Mouse (Mus musculus) stomach, postnatal 0 days (tissue): ENCODE results near the gene Dohh. TPM values are rescaled to one million over a fixed set of nuclear protein-coding genes. Genes with fewer than 3 reads are reported as not detected.

Experiments used
- ATAC-seq: fragments of 200-750 bp; cut with Nextera tagmentation; 2 replicates; pipeline ENCODE4 v1.8.0; 2017; ENCODE audit not compliant: low FRiP score, low TSS enrichment
- DNase-seq: peaks from one replicate; pipeline ENCODE4 v3.0.0-alpha.2; 2016; ENCODE audit warnings: low spot score
- H3K27ac ChIP-seq: fragments of 300-500 bp; sonication (generic); replicated peaks from 2 replicates; pipeline ENCODE4 v1.5.1; 2014; ENCODE audit warnings: mild to moderate bottlenecking, control low read depth
- H3K27me3 ChIP-seq: fragments of 300-500 bp; sonication (generic); 2 replicates; pipeline ENCODE4 v1.6.1; 2014; ENCODE audit warnings: low read length; ENCODE audit not compliant: control insufficient read depth, insufficient read depth
- H3K36me3 ChIP-seq: fragments of 300-500 bp; sonication (generic); 2 replicates; pipeline ENCODE4 v1.6.1; 2014; ENCODE audit warnings: low read length, mixed read lengths; ENCODE audit not compliant: control insufficient read depth, insufficient read depth
- H3K4me1 ChIP-seq: fragments of 300-500 bp; sonication (generic); replicated peaks from 2 replicates; pipeline ENCODE4 v1.6.1; 2014; ENCODE audit warnings: antibody characterized with exemption; ENCODE audit not compliant: control insufficient read depth, insufficient read depth
- H3K4me2 ChIP-seq: fragments of 300-500 bp; sonication (generic); replicated peaks from 2 replicates; pipeline ENCODE4 v1.6.1; 2014; ENCODE audit warnings: low read depth, mild to moderate bottlenecking, control low read depth, moderate library complexity
- H3K4me3 ChIP-seq: fragments of 300-500 bp; sonication (generic); 2 replicates; pipeline ENCODE4 v1.5.1; 2014; ENCODE audit warnings: low read depth, low read length, control low read depth
- H3K9ac ChIP-seq: fragments of 300-500 bp; sonication (generic); 2 replicates; pipeline ENCODE4 v1.6.1; 2014; ENCODE audit warnings: mild to moderate bottlenecking, low read length, control low read depth, mixed read lengths
- H3K9me3 ChIP-seq: fragments of 300-500 bp; sonication (generic); 2 replicates; pipeline ENCODE4 v1.6.1; 2016; ENCODE audit warnings: low read length; ENCODE audit not compliant: control insufficient read depth
- CTCF ChIP-seq: IDR thresholded peaks from 2 replicates; pipeline ENCODE4 v1.5.1; 2016; ENCODE audit warnings: antibody characterized with exemption, low read depth, mild to moderate bottlenecking, moderate library complexity
- EP300 ChIP-seq: optimal IDR thresholded peaks from 2 replicates; pipeline ENCODE3; 2016; ENCODE audit warnings: antibody characterized with exemption
- WGBS: fragments of 180-500 bp; shearing (Covaris S2); extraction: QIAGEN DNeasy Blood & Tissue Kit; methylation state at CpG from one replicate; pipeline ENCODE4 v1.1.7; 2014; 5-methylcytosine and 5-hydroxymethylcytosine counted together
- polyA plus RNA-seq: library from polyadenylated mRNA; unstranded; fragments of >200 nt; fragmentation: Nextera tagmentation; extraction: Ambion mirVana; gene quantifications from 2 replicates; pipeline ENCODE4 v1.2.1, GENCODE M21; 2015

Dohh gene
- polyA plus RNA-seq, 1 experiment from 2014 or later = 59.4 TPM

- H3K27me3 ChIP-seq = no peaks in the 10 kb centered on the region
- peak; percentile 78 for TF ChIP-seq CTCF
- no peak for TF ChIP-seq EP300
- 51% methylated on average over 13 of the region's 13 CpGs for WGBS
- H3K4me3 ChIP-seq = no peak overlapping the region
- no peak overlapping the region for H3K4me2 ChIP-seq
- H3K36me3 ChIP-seq = peaks cover 31% of the 10 kb centered on the region
- H3K9ac ChIP-seq = no peak overlapping the region
- DNase-seq (peak; percentile 76), ATAC-seq (no peak)
- no peaks in the 10 kb centered on the region for H3K9me3 ChIP-seq
- peaks cover 12% of the 10 kb centered on the region for H3K4me1 ChIP-seq
- H3K27ac ChIP-seq = no peak overlapping the region
Measured at GRCm38 (mm10) chr10:81405588-81406201, 21.5 kb downstream of the Dohh start.

- no peak for TF ChIP-seq CTCF
- no peak for TF ChIP-seq EP300
- no peak overlapping the region for H3K9ac ChIP-seq
- H3K27me3 ChIP-seq = no peaks in the 10 kb centered on the region
- peaks cover 31% of the 10 kb centered on the region for H3K36me3 ChIP-seq
- no peaks in the 10 kb centered on the region for H3K9me3 ChIP-seq
- H3K27ac ChIP-seq = no peak overlapping the region
- no peak for ATAC-seq
- H3K4me2 ChIP-seq = peak overlapping the region; percentile 30; the same call in 1 of the 2 replicates
- H3K4me3 ChIP-seq = no peak overlapping the region
- H3K4me1 ChIP-seq = peaks cover 15% of the 10 kb centered on the region
- WGBS = 54% methylated on average over 23 of the region's 24 CpGs
- DNase-seq = no peak
Measured at GRCm38 (mm10) chr10:81406504-81407440, 22.5 kb downstream of the Dohh start.

DNA sequence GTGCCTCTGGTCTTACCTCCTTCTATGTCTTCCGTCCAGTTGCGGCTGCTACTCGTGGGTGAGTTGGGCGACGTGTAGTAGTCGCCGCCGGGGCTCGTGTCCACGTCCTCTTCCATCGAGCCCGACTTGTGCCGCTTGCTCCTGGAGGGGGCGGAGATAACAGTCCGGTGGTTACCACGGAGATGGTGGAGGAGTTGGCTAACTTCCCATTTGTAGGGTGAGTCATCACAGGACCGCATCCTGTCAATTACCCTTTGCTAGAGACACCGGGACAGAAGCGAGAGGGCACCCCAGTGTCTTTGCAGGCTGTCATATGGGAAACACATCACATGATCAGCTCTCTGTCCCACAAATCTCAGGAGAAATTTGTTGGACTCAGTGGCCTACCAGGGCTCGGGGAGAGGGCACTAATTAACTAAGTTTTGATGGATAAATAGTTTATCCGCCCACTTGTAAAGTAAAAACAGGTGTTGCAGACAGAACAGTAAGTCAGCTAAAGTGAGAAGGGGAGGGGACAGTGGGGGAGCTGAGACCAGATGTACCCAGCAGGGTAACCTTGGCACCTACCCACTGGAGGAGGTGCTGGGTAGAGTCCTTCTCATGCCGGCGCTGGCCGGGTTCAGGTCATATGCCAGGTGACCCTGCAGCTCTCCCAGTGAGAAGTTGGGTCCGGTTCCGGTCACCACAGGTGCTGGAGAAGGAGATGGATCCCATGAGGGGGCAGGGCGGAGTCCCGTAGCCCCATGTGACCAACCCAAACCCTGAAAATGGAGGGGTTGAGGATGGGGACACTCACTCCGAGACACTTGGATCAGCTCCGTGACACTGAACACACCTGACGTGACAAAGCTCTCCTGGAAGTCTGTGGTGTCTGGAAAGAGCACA, 23.6 kb downstream of the Dohh start:
- Histone ChIP-seq H3K9me3 (no peaks in the 10 kb centered on the region), H3K36me3 (peaks cover 31% of the 10 kb centered on the region), H3K27me3 (no peaks in the 10 kb centered on the region), H3K4me3 (no peak overlapping the region), H3K4me2 (peak overlapping the region; percentile 30; the same call in 1 of the 2 replicates), H3K27ac (no peak overlapping the region; the same call in 1 of the 2 replicates), H3K4me1 (peaks cover 20% of the 10 kb centered on the region), H3K9ac (no peak overlapping the region)
- 35% methylated on average over 31 of the region's 31 CpGs for WGBS
- peak; percentile 74 for DNase-seq
- TF ChIP-seq EP300 (no peak), CTCF (peak; percentile 5; the same call in 1 of the 2 replicates)
- ATAC-seq = 0 out of 2 replicates have a peak, but pooled peaks have one; percentile 14

DNA sequence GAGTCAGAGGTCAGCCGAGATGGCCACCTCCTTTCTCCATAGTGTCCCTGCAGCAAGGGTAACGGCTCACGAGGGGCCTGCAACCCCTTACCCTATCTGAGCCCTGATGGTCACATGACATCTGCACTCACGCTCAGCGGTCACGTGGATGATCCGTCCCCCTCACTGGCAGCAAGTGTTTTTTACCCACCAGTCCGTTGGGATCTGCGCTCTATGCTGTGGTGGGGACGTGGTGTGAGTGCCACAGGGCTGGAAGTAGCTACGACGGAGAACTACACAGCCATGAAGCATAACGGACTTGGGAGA, 24.1 kb downstream of the Dohh start:
- DNase-seq = no peak
- H3K4me1 ChIP-seq = peaks cover 17% of the 10 kb centered on the region

DNA sequence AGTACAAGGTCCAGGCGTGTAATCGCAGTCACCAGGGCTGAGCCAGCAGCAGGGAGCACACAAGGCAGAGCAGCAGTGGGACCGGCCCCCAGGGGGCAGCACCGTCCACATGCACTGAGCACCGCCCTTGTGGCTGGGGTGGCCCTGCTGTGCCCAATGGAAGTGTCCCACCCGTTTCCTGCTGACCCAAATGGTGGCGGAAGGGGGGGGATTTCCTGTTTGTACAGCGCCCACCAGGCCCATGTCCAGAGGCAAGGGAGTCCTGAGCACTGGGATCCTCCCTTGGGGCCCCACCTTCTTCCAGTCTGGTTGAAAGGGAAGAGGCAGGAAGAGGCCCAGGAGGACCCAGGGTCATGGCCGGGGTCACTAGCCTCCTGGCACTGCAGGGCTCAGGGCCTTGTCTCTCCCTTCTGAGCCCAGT, 24.7 kb downstream of the Dohh start:
- H3K27me3 ChIP-seq = no peaks in the 10 kb centered on the region
- DNase-seq (peak; percentile 91), ATAC-seq (peak; percentile 69)
- no peak overlapping the region for H3K4me3 ChIP-seq
- H3K4me2 ChIP-seq = no peak overlapping the region
- WGBS = 30% methylated on average over 9 of the region's 9 CpGs
- H3K36me3 ChIP-seq = peaks cover 29% of the 10 kb centered on the region
- H3K27ac ChIP-seq = peak overlapping the region; percentile 30
- H3K9me3 ChIP-seq = no peaks in the 10 kb centered on the region
- TF ChIP-seq EP300 (no peak), CTCF (peak; percentile 93)
- H3K4me1 ChIP-seq = peaks cover 16% of the 10 kb centered on the region
- no peak overlapping the region for H3K9ac ChIP-seq

More for the DNA sequence above, 24.1 kb downstream of the Dohh start:
- H3K4me3 ChIP-seq = no peak overlapping the region
- TF ChIP-seq EP300 (no peak), CTCF (no peak)
- H3K9me3 ChIP-seq = no peaks in the 10 kb centered on the region
- no peak overlapping the region for H3K9ac ChIP-seq
- H3K27me3 ChIP-seq = no peaks in the 10 kb centered on the region
- ATAC-seq = no peak; the same call in 1 of the 2 replicates
- no peak overlapping the region for H3K4me2 ChIP-seq
- peaks cover 29% of the 10 kb centered on the region for H3K36me3 ChIP-seq
- peak overlapping the region; percentile 30; the same call in 1 of the 2 replicates for H3K27ac ChIP-seq
- WGBS = 69% methylated on average over 13 of the region's 13 CpGs
